Mouse (Mus musculus) ES-E14 (cell line): ENCODE results near the gene Osbpl9. TPM values are rescaled to one million over a fixed set of nuclear protein-coding genes. Genes with fewer than 3 reads are reported as not detected.

Experiments used
- DNase-seq: peaks from one replicate; pipeline ENCODE4 v3.0.0-alpha.2; 2013; ENCODE audit warnings: low read depth, low spot score
- H3K27ac ChIP-seq: 2 replicates; pipeline ENCODE4 v1.5.1; 2012; ENCODE audit warnings: low read depth, mild to moderate bottlenecking, low read length, moderate library complexity, mixed read lengths; ENCODE audit not compliant: poor library complexity, insufficient read depth, severe bottlenecking
- H3K36me3 ChIP-seq: 2 replicates; pipeline ENCODE4 v1.6.1; 2012; ENCODE audit warnings: mild to moderate bottlenecking, low read length, moderate library complexity, mixed read lengths; ENCODE audit not compliant: control insufficient read depth, poor library complexity, insufficient read depth, severe bottlenecking
- H3K4me1 ChIP-seq, 2 experiments: fragments of 150-350 bp in 1 of 2; sonication (generic) in 1 of 2; 2 replicates each; pipeline ENCODE4 v1.6.1; 2012; ENCODE audit warnings: low read length in 2 of 2, mild to moderate bottlenecking in 1 of 2, mixed read lengths in 1 of 2; ENCODE audit not compliant: control insufficient read depth in 2 of 2, insufficient read depth in 2 of 2, poor library complexity in 1 of 2
- H3K4me3 ChIP-seq, 2 experiments: fragments of 150-350 bp in 1 of 2; sonication (generic) in 1 of 2; 2 replicates each; pipeline ENCODE4 v1.5.1; 2012; ENCODE audit warnings: low read length in 2 of 2, low read depth in 1 of 2, mild to moderate bottlenecking in 1 of 2, mixed read lengths in 1 of 2; ENCODE audit not compliant: insufficient read depth in 1 of 2, poor library complexity in 1 of 2, severe bottlenecking in 1 of 2
- H3K9ac ChIP-seq: 2 replicates; pipeline ENCODE4 v1.6.1; 2012; ENCODE audit warnings: low read depth, mild to moderate bottlenecking, low read length, mixed read lengths; ENCODE audit not compliant: poor library complexity, insufficient read depth, severe bottlenecking
- H3K9me3 ChIP-seq: fragments of 150-350 bp; sonication (generic); 2 replicates; pipeline ENCODE4 v1.6.1; 2012; ENCODE audit warnings: low read depth, mild to moderate bottlenecking, low read length; ENCODE audit not compliant: control insufficient read depth, insufficient read depth
- CHD2 ChIP-seq: IDR thresholded peaks from 2 replicates; pipeline ENCODE4 v1.6.1; 2014; ENCODE audit warnings: mild to moderate bottlenecking, low read depth, low read length, inconsistent platforms
- HCFC1 ChIP-seq: IDR thresholded peaks from 2 replicates; pipeline ENCODE4 v1.6.1; 2012; ENCODE audit warnings: low read length, inconsistent platforms, borderline replicate concordance; ENCODE audit not compliant: insufficient read depth
- MAFK ChIP-seq: IDR thresholded peaks from 2 replicates; pipeline ENCODE4 v1.6.1; 2014; ENCODE audit warnings: mild to moderate bottlenecking, low read depth, low read length, inconsistent platforms; ENCODE audit not compliant: insufficient read depth
- ZC3H11A ChIP-seq: IDR thresholded peaks from 2 replicates; pipeline ENCODE4 v1.6.1; 2012; ENCODE audit warnings: low read depth, mild to moderate bottlenecking, inconsistent platforms, low read length, borderline replicate concordance
- ZNF384 ChIP-seq: IDR thresholded peaks from 2 replicates; pipeline ENCODE4 v1.6.1; 2012; ENCODE audit warnings: low read depth, low read length, inconsistent platforms
- in situ Hi-C, 2 experiments: fragments of 600-800 bp; cut with MboI; formaldehyde crosslinking; loops; one replicate each; pipeline ENCODE4 v1.15.1; 2025; ENCODE audit warnings: low sequenced_read_pairs in 2 of 2, inconsistent platforms in 1 of 2; ENCODE audit not compliant: unreplicated experiment in 2 of 2
- total RNA-seq: library from RNA; depleted of rRNA; stranded (reverse); fragments of 300-350 nt; gene quantifications from 2 replicates; pipeline ENCODE4 v1.2.3, GENCODE M21; 2012

Osbpl9 gene
- total RNA-seq, 1 experiment: 39.5 TPM

GRCm38 (mm10) chr4:109173369-109173768 lies 28.7 kb downstream of the Osbpl9 start:
- Histone ChIP-seq H3K4me1 (peaks cover 3 to 8% of the 10 kb centered on the region in 2 experiments; a peak in 2 of 4 replicates), H3K36me3 (no peaks in the 10 kb centered on the region), H3K9ac (0 out of 2 replicates have a peak overlapping the region, but pooled peaks have one; percentile 12), H3K27ac (no peak overlapping the region), H3K4me3 (no peak overlapping the region), H3K9me3 (no peaks in the 10 kb centered on the region)
- in situ Hi-C loops: no loop called here
- no peak for DNase-seq
- TF ChIP-seq ZNF384 (no peak), CHD2 (no peak), ZC3H11A (no peak), MAFK (no peak), HCFC1 (no peak)

GRCm38 (mm10) chr4:109165521-109166173 lies 36.4 kb downstream of the Osbpl9 start:
- peak; percentile 77 for DNase-seq
- Histone ChIP-seq H3K4me3 (no peak overlapping the region), H3K9ac (no peak overlapping the region), H3K9me3 (no peaks in the 10 kb centered on the region), H3K27ac (no peak overlapping the region), H3K36me3 (no peaks in the 10 kb centered on the region), H3K4me1 (no peaks in the 10 kb centered on the region; a peak in 1 of 4 replicates)
- in situ Hi-C loops: no loop called here
- TF ChIP-seq ZC3H11A (peak; percentile 59; the same call in 1 of the 2 replicates), CHD2 (no peak), HCFC1 (no peak), ZNF384 (peak; percentile 63), MAFK (0 out of 2 replicates have a peak, but pooled peaks have one; percentile 30)

DNA sequence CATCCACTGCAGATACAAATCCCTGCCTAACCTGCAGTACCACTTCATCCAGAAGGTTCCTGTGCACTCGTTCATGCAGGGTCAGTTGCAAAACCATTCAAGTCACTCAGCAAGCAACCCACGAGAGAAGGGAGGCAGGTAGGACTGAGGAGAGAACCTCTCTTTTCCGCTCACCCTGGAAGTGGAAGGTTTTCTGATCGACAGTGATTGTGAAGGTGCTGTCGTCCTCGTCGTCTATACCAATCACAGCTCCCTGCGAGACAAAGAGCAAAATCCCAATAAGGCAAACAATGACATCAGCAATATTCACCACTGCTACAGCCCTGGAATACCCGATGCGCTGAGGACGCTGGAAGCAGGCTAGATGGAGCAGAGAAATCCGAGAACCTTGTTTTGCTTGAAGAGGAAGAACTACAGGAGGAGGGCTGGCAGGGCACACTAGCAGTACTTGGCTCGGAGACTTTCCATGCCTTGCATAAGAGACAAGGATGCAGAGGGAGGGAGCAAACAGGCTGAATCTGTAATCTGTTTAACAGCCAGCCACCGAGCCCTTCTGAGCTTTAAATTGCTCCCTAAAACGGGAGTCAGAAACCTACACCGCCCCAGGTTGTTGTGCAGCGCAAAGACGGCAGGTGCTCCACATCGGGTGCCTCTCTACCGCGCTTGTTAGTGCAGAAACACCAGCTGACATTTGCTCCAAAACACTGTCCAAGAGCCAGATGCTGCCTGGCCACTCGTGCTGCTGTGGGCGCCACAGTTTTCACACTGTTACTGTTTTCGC lies 45.4 kb downstream of the Osbpl9 start:
- 0 out of 2 replicates have a peak, but pooled peaks have one; percentile 54 for TF ChIP-seq MAFK
- no peak for TF ChIP-seq HCFC1
- TF ChIP-seq ZNF384: no peak
- no peak overlapping the region for H3K9ac ChIP-seq
- no peak for DNase-seq
- peaks cover 2 to 5% of the 10 kb centered on the region in 2 experiments; a peak in 1 of 4 replicates for H3K4me1 ChIP-seq
- H3K9me3 ChIP-seq: no peaks in the 10 kb centered on the region
- in situ Hi-C loops: no loop called here
- H3K27ac ChIP-seq: no peak overlapping the region
- no peak overlapping the region for H3K4me3 ChIP-seq
- H3K36me3 ChIP-seq: no peaks in the 10 kb centered on the region

DNA sequence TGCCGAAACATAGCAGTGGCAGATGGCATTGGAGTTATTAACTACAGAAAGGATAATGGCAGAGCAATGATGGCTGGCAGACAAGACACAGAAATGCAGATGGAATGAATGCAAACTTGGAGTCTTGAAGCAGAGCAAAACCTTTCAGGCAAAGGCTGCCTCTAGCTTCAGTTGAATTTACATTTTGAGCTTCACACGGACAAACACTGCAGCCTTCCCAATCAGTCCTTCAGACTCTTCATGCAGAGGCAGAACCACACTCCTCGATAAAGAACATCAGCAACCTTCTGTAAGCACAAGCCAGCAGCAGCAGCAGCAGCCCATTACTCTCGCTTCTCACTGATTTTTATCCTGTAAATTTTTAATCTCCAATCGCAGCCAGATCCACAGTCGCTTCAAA lies 46.0 kb downstream of the Osbpl9 start:
- in situ Hi-C loops: no loop called here
- Histone ChIP-seq H3K9me3 (no peaks in the 10 kb centered on the region), H3K4me3 (no peak overlapping the region), H3K36me3 (no peaks in the 10 kb centered on the region), H3K4me1 (peaks cover 2 to 5% of the 10 kb centered on the region in 2 experiments; a peak in 1 of 4 replicates), H3K9ac (no peak overlapping the region), H3K27ac (no peak overlapping the region)
- TF ChIP-seq HCFC1 (no peak), MAFK (no peak), ZNF384 (no peak), ZC3H11A (no peak), CHD2 (no peak)
- no peak for DNase-seq
